Mouse (Mus musculus): ENCODE measurements around the gene Neurl3. TPM values are rescaled to one million over a fixed set of nuclear protein-coding genes. Genes with fewer than 3 reads are reported as not detected.

Gene Neurl3
- 6.1 TPM for polyA plus RNA-seq (2014; fragmentation: Illumina TruSeq; extraction: RNeasy Lipid Tissue Mini Kit (QIAGEN cat#74804))

DNA sequence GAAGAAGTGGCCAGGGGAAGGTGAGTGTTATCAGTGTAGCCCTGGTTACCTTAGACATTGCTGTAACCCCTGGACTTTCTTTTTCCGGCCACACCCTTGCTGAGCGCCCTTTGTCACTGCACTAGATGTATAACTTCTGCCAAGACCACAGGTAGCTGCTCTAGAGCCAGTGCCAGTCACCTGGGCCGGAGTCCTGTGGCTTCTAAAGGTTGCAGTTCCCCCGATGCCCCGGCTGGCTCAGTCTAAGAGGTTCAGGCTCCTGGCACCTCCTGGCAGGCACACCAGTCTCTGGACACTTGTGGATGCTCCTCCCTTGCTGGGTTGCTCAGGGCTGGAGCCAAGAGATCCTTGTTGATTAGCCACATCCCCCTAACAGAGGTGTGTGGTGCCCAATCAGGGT, at the start of gene Neurl3:
TSS of gene Neurl3 (minus strand) at position 225 of the 400 bp plus-strand sequence.

DNA sequence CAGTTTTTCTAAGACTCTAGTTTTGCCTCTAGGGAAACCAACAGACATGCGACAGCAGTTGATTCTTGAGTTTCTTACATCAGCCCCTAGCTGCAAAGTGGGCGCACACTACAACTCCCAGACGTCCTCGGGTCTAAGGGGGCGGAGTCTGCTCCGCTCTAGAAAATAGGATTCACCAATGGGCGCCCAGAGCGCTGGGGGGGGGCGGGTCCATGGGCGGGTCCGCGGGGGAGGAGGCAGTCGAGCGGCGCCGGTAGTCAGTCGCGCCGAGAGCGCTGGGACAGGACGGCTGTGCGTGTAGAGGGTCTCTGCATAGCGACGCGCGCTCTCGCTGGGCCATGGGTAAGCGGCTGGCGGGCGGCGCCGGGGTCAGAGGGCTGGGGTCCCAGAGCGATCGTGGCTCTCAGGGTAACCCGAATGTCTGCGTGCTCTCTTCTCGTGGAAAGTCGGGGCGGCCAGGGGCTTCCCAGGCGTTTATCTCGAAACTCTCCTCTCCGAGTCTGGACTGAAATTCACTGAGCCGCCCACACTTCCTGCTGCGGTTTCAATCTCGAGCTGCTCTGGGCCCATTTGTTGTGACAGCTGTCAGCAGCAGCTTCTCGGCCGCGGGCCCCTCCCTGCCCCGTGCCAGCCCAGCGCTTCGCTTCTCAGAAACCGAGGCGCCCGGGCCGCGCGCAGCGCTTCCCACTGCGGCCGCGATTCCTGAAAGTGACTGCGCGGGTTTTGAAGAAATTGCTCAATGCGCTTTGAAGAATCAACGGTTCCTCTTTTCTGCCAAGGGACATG, 33.2 kb upstream of the Neurl3 start, which contains the start of gene Arid5a:
TSS of gene Arid5a (plus strand) at position 239 of the 786 bp plus-strand sequence.

DNA sequence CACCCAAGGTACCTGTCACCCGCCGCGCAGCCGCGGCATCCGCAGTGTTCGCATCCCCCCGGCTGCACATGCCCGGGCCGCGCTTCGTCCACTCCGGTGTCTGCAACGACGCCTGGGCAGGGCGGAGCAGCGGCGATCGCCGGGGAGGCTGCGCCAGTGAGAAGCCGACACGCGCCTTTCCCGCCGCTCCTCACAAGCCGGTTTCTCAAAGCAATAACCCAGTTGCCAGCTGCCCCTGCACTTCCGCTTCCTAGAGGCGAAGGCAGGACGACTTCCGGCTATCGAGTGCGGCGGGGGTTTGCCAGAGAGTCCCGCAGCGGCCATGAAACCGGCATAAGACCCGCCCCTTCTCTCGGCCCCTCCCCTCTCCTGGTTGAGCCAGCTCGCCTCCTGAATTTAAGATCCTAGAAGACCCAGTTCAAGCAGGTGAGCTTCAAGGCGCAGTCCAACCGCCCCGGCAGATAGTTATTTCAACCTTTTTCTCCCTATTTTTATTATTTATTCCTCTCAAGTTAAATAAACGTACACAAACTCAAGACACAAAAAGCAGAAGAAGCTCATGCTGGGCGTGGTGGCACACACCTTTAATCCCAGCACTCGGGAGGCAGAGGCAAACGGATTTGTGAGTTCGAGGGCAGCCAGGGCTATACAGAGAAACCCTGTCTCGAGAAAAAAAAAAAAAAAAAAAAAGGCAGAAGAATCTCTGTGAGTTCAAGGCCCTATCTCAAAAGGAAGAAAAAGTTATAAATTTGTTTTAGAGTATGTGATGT, 30.2 kb downstream of the Neurl3 start, which contains the start of gene Uggt1:
TSS of gene Uggt1 (minus strand) at position 663 of the 770 bp plus-strand sequence.

Other genes with a start within 250 kb of the Neurl3 start
- 5.1 TPM for gene Hs6st1, start 206.3 kb downstream of the Neurl3 start, polyA plus RNA-seq (2014; fragmentation: Illumina TruSeq; extraction: RNeasy Lipid Tissue Mini Kit (QIAGEN cat#74804))
- 125 TPM for gene Uggt1, start 30.0 kb downstream of the Neurl3 start, polyA plus RNA-seq (2014; fragmentation: Illumina TruSeq; extraction: RNeasy Lipid Tissue Mini Kit (QIAGEN cat#74804))
- 0.11 TPM for gene Arid5a, start 33.1 kb upstream of the Neurl3 start, polyA plus RNA-seq (2014; fragmentation: Illumina TruSeq; extraction: RNeasy Lipid Tissue Mini Kit (QIAGEN cat#74804))
- gene Kansl3, start 94.5 kb upstream of the Neurl3 start, polyA plus RNA-seq (2014; fragmentation: Illumina TruSeq; extraction: RNeasy Lipid Tissue Mini Kit (QIAGEN cat#74804)), result 11.5 TPM
- gene Fer1l5, start 97.6 kb upstream of the Neurl3 start, polyA plus RNA-seq (2014; fragmentation: Illumina TruSeq; extraction: RNeasy Lipid Tissue Mini Kit (QIAGEN cat#74804)), result not detected
- 10.6 TPM for gene Lman2l, start 170.6 kb upstream of the Neurl3 start, polyA plus RNA-seq (2014; fragmentation: Illumina TruSeq; extraction: RNeasy Lipid Tissue Mini Kit (QIAGEN cat#74804))
- gene Cnnm4, start 196.9 kb upstream of the Neurl3 start, polyA plus RNA-seq (2014; fragmentation: Illumina TruSeq; extraction: RNeasy Lipid Tissue Mini Kit (QIAGEN cat#74804)), result 2.5 TPM
- 11.2 TPM for gene Cnnm3, start 237.2 kb upstream of the Neurl3 start, polyA plus RNA-seq (2014; fragmentation: Illumina TruSeq; extraction: RNeasy Lipid Tissue Mini Kit (QIAGEN cat#74804))